Mouse (Mus musculus): ENCODE measurements at regions not wholly inside any gene's neighbourhood (a gene's known extent, or its start where the extent isn't known, plus 50 kb on each side); places are given as distances from the start of the nearest gene placed in this dataset.

DNA sequence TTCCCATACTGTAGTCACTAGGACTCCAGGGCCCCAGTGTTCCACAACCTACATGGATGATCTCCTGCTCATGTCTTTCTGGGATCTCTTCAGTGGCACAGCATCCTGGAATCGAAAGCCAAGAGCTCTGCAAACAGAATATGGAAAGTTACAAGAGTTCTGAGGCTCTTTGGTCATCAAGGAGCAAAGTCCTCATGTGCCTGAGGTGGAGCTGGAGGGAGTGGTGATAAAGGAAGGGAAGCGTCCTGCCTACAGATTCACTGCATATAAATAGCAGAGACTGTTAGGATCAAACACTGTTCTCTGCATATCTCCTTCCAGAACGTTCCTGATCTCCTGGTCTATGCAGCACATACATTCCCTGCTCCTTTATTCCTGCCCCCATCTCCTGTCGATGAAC, 170.4 kb upstream of the Egln3 start:
- no peak overlapping the region for H3K27ac ChIP-seq
- ATAC-seq = no peak
- no peak overlapping the region for H3K4me3 ChIP-seq (replicated peaks)
- H3K9me3 ChIP-seq = no peaks in the 10 kb centered on the region; the same call in 1 of the 2 replicates
- no peaks in the 10 kb centered on the region for H3K4me1 ChIP-seq (replicated peaks)
- no peaks in the 10 kb centered on the region for H3K36me3 ChIP-seq
- WGBS = 73% methylated on average over 4 of the region's 4 CpGs
- H3K27me3 ChIP-seq = no peaks in the 10 kb centered on the region
- no peak overlapping the region for H3K9ac ChIP-seq (replicated peaks)
- H3K4me2 ChIP-seq (replicated peaks) = no peak overlapping the region

DNA sequence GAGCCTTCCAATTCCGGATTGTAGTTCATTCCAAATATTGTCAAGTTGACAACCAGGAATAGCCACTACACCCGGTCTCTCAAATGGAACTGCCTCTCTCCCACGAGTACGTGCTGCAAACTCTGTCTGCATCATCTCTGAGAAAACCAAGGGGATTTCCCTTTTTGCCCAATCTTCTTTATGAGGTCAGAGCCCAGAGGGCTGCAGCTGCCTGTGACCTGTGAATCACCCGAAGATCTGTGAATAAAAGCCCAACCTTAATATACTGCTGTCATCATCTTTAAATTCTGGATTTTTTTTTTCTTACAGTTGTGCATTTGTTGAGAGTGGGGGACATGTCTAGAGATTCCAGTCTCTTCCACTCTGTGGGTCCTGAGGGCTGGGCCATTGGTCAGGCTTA, 165.6 kb upstream of the Egln3 start:
- no peak for ATAC-seq

DNA sequence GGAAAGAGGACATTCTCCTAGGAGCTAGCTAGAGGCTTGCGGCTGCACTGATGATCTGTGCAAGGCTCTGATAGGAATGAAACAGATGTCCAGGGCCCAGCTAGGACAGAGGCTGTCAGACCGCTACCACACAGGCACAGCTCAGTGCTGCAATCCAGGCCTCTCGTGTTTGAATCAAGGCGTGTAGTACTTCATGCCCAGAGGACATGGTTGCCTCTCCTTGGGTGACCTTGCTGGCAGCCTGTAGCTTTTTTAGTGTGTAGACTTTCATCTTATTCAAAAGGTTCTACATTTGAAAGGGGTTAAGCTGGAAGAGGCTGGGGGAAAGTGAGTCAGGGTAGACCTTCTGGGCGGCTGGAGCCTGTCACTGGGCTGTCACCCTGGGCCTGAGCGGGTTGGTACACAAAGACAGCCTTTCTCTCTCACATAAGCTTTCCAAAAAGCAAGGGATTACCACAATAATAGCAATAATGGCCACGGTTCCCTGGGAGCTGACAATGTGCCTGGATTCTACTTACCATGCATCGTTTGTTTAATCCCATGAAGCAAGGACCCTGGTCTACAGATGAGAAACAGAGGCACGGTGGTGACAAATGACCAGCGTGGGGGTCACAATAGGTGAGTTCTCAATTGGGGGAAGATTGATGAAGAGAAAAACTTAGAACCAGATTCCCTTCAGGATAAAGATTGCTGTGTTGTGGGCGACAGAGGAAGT, 160.9 kb upstream of the Egln3 start:
- H3K27ac ChIP-seq = no peak overlapping the region
- WGBS = 19% methylated on average over 11 of the region's 11 CpGs

More for the DNA sequence above, 165.6 kb upstream of the Egln3 start:
- no peak overlapping the region for H3K9ac ChIP-seq (replicated peaks)
- H3K36me3 ChIP-seq = no peaks in the 10 kb centered on the region
- H3K4me3 ChIP-seq (replicated peaks) = no peak overlapping the region
- H3K4me1 ChIP-seq (replicated peaks) = peaks cover 6% of the 10 kb centered on the region; the same call in 1 of the 2 replicates
- H3K9me3 ChIP-seq = no peaks in the 10 kb centered on the region
- no peak overlapping the region for H3K27ac ChIP-seq
- no peak overlapping the region for H3K4me2 ChIP-seq (replicated peaks)
- 93% methylated on average over 5 of the region's 5 CpGs for WGBS
- H3K27me3 ChIP-seq = no peaks in the 10 kb centered on the region

DNA sequence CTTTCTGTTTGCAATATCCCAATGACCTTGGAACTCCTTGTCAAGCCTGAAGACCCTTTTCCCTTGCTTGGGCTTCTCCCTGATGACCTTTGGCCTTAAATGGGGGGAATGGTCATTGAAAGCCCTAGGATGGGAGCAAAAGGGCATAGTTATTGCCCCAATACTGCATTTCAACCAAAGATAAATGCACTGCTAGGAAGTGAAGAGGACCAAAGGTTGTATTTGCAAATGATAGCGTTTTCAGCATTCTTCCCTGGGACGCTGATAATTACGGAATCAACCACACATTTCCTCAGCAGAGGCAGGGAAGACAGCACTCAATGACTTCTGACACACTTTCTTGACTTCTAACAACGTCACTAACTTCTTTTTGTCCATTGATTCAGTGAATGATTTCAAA, 158.1 kb upstream of the Egln3 start:
- no peaks in the 10 kb centered on the region for H3K27me3 ChIP-seq
- WGBS = 95% methylated on average over 4 of the region's 4 CpGs

More for the DNA sequence above, 160.9 kb upstream of the Egln3 start:
- Histone ChIP-seq H3K4me1 (replicated peaks) (peaks cover 10% of the 10 kb centered on the region; the same call in 1 of the 2 replicates), H3K9me3 (no peaks in the 10 kb centered on the region), H3K9ac (replicated peaks) (no peak overlapping the region), H3K27me3 (no peaks in the 10 kb centered on the region), H3K36me3 (no peaks in the 10 kb centered on the region), H3K4me3 (replicated peaks) (no peak overlapping the region), H3K4me2 (replicated peaks) (no peak overlapping the region)
- ATAC-seq = peak; percentile 83

DNA sequence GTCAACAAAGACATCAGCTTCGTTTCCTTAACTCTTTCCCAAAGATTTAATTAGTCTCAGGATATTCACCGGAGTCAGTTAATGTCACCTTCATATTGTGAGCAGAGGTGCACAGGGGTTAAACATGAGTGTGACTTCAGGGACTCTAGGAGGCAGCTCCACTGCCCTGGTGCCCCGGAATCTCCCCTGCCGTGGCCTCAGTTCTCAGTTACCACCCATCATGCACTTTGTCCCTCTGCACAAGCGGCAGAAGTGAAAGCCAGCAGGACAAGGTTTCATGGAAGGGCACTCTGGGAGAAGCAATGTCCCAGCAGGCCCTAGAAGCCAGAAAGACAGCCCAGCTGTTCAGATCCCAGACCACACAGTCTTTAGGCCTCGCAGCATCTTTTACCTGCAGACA, 150.5 kb upstream of the Egln3 start:
- ATAC-seq = no peak
- no peaks in the 10 kb centered on the region for H3K9me3 ChIP-seq
- no peak overlapping the region for H3K4me2 ChIP-seq (replicated peaks)
- no peaks in the 10 kb centered on the region for H3K27me3 ChIP-seq
- no peak overlapping the region for H3K4me3 ChIP-seq (replicated peaks)
- peaks cover 20% of the 10 kb centered on the region for H3K4me1 ChIP-seq (replicated peaks)
- 27% methylated on average over 6 of the region's 6 CpGs for WGBS
- no peak overlapping the region for H3K9ac ChIP-seq (replicated peaks)
- H3K27ac ChIP-seq = no peak overlapping the region
- H3K36me3 ChIP-seq = no peaks in the 10 kb centered on the region

More for the DNA sequence above, 158.1 kb upstream of the Egln3 start:
- H3K9me3 ChIP-seq = no peaks in the 10 kb centered on the region
- H3K9ac ChIP-seq (replicated peaks) = no peak overlapping the region
- H3K36me3 ChIP-seq = no peaks in the 10 kb centered on the region
- no peak for ATAC-seq
- H3K4me3 ChIP-seq (replicated peaks) = no peak overlapping the region
- H3K4me2 ChIP-seq (replicated peaks) = no peak overlapping the region
- H3K4me1 ChIP-seq (replicated peaks) = peaks cover 10% of the 10 kb centered on the region; the same call in 1 of the 2 replicates
- H3K27ac ChIP-seq = no peak overlapping the region

DNA sequence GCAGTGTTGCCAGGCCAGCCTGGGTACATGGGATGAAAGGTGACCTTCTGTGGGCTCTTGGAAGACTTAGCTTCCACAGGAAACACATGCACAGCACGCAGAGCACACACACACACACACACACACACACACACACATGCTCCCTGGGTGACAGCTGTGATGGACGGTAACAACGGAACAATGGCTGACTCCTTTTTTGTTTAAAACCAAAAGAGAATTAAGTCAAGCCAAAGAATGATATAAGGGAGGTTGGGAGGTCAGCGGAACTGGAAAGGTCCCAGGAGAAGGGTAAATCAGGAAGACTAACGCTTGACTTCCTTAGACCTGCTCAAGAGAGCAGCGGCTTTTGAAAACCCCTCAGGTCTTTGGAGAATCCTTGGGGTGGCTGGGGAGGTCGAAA, 150.0 kb upstream of the Egln3 start:
- no peak overlapping the region for H3K4me3 ChIP-seq (replicated peaks)
- no peak overlapping the region for H3K9ac ChIP-seq (replicated peaks)
- no peak overlapping the region for H3K4me2 ChIP-seq (replicated peaks)
- H3K4me1 ChIP-seq (replicated peaks) = peaks cover 20% of the 10 kb centered on the region
- WGBS = 30% methylated on average over 7 of the region's 7 CpGs
- H3K9me3 ChIP-seq = no peaks in the 10 kb centered on the region
- 0 out of 2 replicates have a peak, but pooled peaks have one; percentile 37 for ATAC-seq
- H3K27ac ChIP-seq = no peak overlapping the region
- H3K27me3 ChIP-seq = no peaks in the 10 kb centered on the region
- H3K36me3 ChIP-seq = no peaks in the 10 kb centered on the region

DNA sequence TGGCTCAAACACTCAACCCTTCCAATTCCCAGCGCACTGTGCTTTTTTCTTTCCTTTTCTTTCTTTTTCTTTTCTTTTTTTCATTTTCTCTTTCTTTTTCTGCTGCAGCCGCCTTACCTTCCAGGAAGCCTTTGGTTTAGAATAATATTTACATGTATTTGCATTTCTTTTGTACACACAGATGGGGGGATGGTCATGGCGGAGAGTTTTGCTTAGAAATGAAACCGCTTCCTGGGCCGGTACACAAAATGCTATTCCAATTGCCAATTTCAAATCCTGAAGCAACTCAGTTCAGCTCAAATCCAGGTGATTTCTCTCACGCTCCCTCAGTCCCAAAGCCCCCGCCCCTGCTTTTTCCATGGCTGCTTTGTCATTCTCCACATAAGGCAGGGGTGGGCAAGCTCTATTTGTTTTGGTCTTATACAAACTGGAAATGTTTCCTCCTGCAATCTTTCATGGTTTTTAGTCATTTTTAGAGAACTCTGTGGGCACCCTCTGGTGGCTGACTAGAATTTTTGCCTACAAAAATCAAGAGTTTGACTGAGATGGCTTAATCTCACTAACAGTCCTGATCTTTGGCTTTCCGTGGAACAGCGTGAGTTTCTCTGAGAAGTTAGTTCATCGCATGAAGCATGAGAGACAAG, 149.4 kb upstream of the Egln3 start:
- Histone ChIP-seq H3K4me1 (replicated peaks) (peaks cover 20% of the 10 kb centered on the region), H3K36me3 (no peaks in the 10 kb centered on the region), H3K9ac (replicated peaks) (no peak overlapping the region), H3K27me3 (no peaks in the 10 kb centered on the region), H3K4me2 (replicated peaks) (peak overlapping the region; percentile 15; the same call in 1 of the 2 replicates), H3K4me3 (replicated peaks) (no peak overlapping the region), H3K27ac (peak overlapping the region; percentile 44), H3K9me3 (no peaks in the 10 kb centered on the region)
- 0 out of 2 replicates have a peak, but pooled peaks have one; percentile 17 for ATAC-seq
- 52% methylated on average over 10 of the region's 10 CpGs for WGBS

DNA sequence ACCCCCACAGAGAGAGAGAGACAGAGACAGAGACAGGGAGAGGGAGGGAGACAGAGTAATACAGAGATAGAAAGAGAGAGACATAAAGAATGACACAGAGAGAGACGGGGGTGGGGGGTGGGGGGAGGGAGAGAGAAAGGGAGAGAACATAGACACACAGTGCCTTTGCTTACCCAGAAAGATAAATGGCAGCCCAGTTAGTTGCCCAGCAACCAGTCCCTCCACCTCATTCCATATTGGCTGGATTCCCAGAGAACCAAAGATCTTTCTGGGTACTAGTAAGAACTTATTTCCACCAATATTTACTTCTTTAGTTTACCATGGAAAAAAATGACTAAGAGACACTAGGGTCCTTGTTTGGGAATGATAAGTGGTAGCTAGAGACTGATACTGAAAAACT, 146.6 kb upstream of the Egln3 start:
- Histone ChIP-seq H3K9ac (replicated peaks) (no peak overlapping the region), H3K36me3 (no peaks in the 10 kb centered on the region), H3K9me3 (no peaks in the 10 kb centered on the region), H3K27ac (no peak overlapping the region), H3K4me3 (replicated peaks) (no peak overlapping the region), H3K4me2 (replicated peaks) (no peak overlapping the region), H3K27me3 (no peaks in the 10 kb centered on the region), H3K4me1 (replicated peaks) (peaks cover 20% of the 10 kb centered on the region)
- 47% methylated on average over 1 of the region's 1 CpGs for WGBS
- ATAC-seq = no peak

DNA sequence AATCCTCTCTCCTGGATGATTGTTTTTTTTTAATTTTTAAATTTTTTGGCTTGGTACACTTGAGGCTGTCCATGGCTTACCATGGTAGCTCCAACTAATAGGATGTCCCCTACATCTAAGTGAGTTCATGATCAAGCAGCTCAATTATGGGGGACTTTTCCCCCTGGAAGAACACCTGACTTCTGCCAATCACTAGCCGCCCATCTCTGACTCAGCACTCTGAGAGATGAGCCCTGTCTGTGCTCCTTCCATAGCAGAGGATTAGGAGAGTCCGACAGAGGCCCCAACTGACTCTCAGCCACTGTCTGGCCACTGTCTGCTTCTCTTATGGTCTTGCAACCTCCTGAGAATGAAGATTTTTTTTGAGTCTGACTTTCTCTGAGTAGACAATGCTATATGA, 145.7 kb upstream of the Egln3 start:
- WGBS = 47% methylated on average over 2 of the region's 2 CpGs
- H3K9me3 ChIP-seq = no peaks in the 10 kb centered on the region
- no peak overlapping the region for H3K9ac ChIP-seq (replicated peaks)
- H3K27me3 ChIP-seq = no peaks in the 10 kb centered on the region
- peaks cover 19% of the 10 kb centered on the region for H3K4me1 ChIP-seq (replicated peaks)
- no peak for ATAC-seq
- no peak overlapping the region for H3K27ac ChIP-seq
- H3K4me2 ChIP-seq (replicated peaks) = no peak overlapping the region
- H3K36me3 ChIP-seq = no peaks in the 10 kb centered on the region
- no peak overlapping the region for H3K4me3 ChIP-seq (replicated peaks)

DNA sequence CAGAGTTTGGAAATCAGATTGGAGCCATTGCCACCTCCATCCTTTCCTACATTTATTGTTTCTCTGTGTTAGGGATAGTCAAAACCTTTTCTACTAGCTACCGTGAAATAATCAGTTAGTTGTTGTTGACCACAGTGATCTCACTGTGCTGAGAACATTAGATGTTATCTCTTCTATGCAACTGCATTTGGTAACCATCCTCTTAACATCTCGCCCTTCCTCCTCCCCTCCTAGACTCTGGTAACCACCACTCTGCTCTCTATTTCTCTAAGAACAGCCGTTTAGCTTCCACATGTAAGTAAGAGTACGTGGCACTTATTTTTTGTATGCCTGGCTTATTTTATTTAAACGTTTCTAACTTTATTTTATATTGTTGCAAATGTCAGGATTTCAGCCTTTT, 139.8 kb upstream of the Egln3 start:
- no peaks in the 10 kb centered on the region for H3K4me1 ChIP-seq (replicated peaks)
- H3K27me3 ChIP-seq = no peaks in the 10 kb centered on the region
- ATAC-seq = no peak
- H3K27ac ChIP-seq = no peak overlapping the region
- H3K4me3 ChIP-seq (replicated peaks) = no peak overlapping the region
- H3K36me3 ChIP-seq = no peaks in the 10 kb centered on the region
- no peaks in the 10 kb centered on the region for H3K9me3 ChIP-seq
- no peak overlapping the region for H3K9ac ChIP-seq (replicated peaks)
- no peak overlapping the region for H3K4me2 ChIP-seq (replicated peaks)
- 88% methylated on average over 5 of the region's 5 CpGs for WGBS

DNA sequence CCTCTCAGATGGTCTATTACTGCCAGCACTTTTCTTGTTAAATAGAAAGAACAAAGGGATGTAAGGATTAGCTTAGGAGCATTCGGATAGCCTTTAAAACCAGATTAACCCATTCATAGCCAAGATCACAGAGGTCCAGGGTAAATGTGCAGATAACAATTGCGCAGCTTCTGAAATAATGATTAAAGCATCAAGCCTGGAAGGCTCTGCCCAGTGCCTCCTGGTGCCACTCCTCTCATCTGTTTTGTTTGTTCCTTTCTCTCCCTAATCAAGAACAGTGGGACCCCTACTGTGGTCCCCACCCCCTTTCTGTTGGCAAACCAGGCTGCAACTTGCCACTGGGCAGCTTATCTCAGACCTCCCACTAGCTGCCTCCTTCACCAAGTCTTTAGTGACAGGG, 131.8 kb upstream of the Egln3 start:
- H3K27ac ChIP-seq = peak overlapping the region; percentile 74
- 0 out of 2 replicates have a peak, but pooled peaks cover 3% of the 10 kb centered on the region for H3K27me3 ChIP-seq
- no peak overlapping the region for H3K4me3 ChIP-seq (replicated peaks)
- H3K9me3 ChIP-seq = no peaks in the 10 kb centered on the region
- no peak overlapping the region for H3K9ac ChIP-seq (replicated peaks)
- 3% methylated on average over 2 of the region's 2 CpGs for WGBS
- no peaks in the 10 kb centered on the region for H3K36me3 ChIP-seq
- H3K4me2 ChIP-seq (replicated peaks) = no peak overlapping the region
- peak; percentile 62; the same call in 1 of the 2 replicates for ATAC-seq
- peaks cover 20% of the 10 kb centered on the region for H3K4me1 ChIP-seq (replicated peaks)

DNA sequence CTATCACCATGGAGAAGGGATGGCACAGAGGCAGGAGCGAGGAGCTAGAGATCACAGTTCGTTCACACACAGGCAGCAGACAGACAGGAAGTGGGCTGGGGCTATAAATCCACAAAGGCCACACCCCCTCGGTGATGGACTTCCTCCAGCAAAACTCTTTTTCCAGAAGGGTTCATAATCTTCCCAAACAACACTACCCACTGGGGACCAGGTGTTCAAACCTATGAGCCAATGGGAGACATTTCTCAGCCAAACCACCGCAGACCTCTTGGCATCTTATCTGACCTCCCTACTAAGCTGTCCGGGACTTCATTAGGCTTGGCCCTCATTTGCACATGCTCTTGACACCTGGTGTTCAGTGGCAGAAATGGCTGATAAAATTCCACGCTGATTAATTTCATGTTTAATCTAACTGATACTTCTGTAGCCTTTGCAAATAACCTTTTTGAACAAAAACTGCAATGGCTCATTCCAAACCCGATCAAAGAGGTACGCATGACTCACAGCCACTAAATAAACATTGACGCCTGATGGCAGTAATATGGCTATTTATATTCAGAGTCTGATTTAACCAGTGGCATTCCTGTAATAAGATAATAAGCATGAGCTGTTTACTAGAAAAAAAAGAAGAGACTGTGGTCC, 131.0 kb upstream of the Egln3 start:
- peak; percentile 68 for ATAC-seq
- Histone ChIP-seq H3K4me1 (replicated peaks) (peaks cover 20% of the 10 kb centered on the region), H3K9me3 (no peaks in the 10 kb centered on the region), H3K4me3 (replicated peaks) (no peak overlapping the region), H3K27me3 (0 out of 2 replicates have a peak, but pooled peaks cover 3% of the 10 kb centered on the region), H3K4me2 (replicated peaks) (0 out of 2 replicates have a peak overlapping the region, but pooled peaks have one; percentile 0), H3K36me3 (no peaks in the 10 kb centered on the region), H3K9ac (replicated peaks) (no peak overlapping the region), H3K27ac (peak overlapping the region; percentile 74)
- WGBS = 37% methylated on average over 9 of the region's 9 CpGs

All from midbrain, embryonic 13.5 days (tissue).